Mouse (Mus musculus): ENCODE measurements around the gene Cxadr. TPM values are rescaled to one million over a fixed set of nuclear protein-coding genes. Genes with fewer than 3 reads are reported as not detected.
A peak's percentile ranks its signal among the peaks of the same experiment; 100 is the strongest.
"Not testable (repeated sequence)": the region's sequence is repeated elsewhere in the genome, so short reads cannot be mapped to it uniquely, and the experiment has no call there.

The Cxadr gene
- total RNA-seq, 2 experiments from 2014 or later, result 33.8 to 34.1 TPM

- DNase-seq (ENCODE audit: low spot score in 2 of 2), result no peak
- intact Hi-C loops (cut with DNase I), result loop anchor here (1.0 to 5.0 kb wide), 2 partner anchors 149 to 1219 kb away; no protein-coding TSS in a partner anchor
These were observed 45.5 kb downstream of the Cxadr start for GRCm38 (mm10) chr16:78346662-78347327.

DNA sequence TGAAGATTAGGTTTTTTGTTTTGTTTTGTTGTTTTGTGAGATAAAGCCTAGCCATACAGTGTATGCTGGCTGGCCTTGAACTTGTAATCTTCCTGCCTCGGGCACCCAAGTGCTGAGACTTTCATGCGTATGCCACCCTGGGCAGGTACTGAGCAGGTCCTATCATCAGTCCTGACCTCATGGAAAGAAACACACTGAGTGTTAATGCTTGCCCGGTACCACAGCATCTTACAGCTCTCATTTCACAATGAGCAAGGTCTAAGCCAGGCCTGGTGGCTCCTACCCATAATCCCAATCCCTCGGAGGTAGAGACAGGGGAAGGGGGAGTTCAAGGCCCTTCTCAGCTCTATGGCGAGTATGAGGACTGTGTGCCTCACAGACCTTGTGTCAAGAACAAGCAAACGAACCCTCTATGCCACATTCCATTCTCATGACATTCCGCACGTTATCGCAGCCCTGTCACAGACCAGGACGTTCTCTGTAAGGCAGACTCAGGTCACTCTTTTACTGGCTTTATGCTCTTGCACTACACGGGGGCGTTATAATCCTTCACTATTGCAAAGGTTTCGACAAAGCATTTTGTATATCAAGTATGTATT is 46.1 kb downstream of the Cxadr start:
- no peak for DNase-seq (ENCODE audit: low spot score in 2 of 2)
- intact Hi-C loops (cut with DNase I), result loop anchor here (5.0 kb wide), 1 partner anchor 1220 kb away; no protein-coding TSS in a partner anchor

GRCm38 (mm10) chr16:78357757-78358156 is 56.5 kb downstream of the Cxadr start:
- intact Hi-C loops (cut with DNase I), result no loop called here
- no peak for DNase-seq (ENCODE audit: low spot score in 2 of 2)

DNA sequence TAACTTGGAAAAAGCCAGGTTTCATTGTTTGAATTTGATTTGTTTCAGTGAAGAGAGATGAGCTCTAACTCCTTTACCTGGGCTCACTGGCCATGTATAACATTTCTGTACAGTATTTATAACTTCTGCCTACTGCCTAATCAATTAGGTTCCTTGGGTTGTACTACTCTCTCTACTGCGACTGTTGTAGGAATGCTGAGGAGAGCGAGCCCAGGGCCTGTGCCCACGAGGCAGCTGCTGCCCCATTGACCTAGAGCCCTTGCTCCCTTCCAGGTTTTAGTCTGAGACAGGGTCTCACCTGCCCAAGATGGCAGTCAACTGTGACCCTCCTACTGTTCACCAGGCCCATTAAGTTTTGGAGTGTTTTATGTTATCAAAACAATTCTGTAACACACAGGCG is 60.2 kb downstream of the Cxadr start:
- no peak for DNase-seq (ENCODE audit: low spot score in 2 of 2)

DNA sequence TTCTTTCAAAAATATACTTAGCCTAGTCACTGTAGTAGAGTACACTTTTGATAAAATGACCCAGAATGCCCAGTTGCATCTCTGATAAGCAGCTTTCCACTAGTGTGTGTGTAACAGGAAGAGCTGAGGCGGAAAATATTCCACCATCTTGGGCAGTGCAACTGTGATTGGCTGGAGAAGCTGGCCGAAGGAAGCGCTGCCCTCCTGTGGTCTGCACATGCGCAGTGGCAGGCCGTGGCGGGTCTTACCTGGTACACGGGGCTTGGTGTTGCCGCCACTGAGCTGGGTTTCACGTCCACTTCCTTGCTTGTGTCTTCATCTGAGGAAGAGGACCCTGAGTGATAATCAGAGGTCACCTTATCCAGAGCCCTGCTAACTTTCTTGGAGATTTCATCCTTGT is 63.3 kb downstream of the Cxadr start:
- intact Hi-C loops (cut with DNase I), result loop anchor here (5.0 kb wide), 1 partner anchor 167 kb away; no protein-coding TSS in a partner anchor
- not testable (repeated sequence) for DNase-seq (ENCODE audit: low spot score in 2 of 2)

More for the DNA sequence above, 60.2 kb downstream of the Cxadr start:
- intact Hi-C loops (cut with DNase I), result loop anchor here (5.0 kb wide), 1 partner anchor 164 kb away; no protein-coding TSS in a partner anchor

GRCm38 (mm10) chr16:78371491-78372046 is 70.3 kb downstream of the Cxadr start:
- peak in 1 of 2 experiments; percentile 9 for DNase-seq (ENCODE audit: low spot score in 2 of 2)
- intact Hi-C loops (cut with DNase I), result no loop called here

- DNase-seq (ENCODE audit: low spot score in 2 of 2), result no peak
- intact Hi-C loops (cut with DNase I), result no loop called here
These were observed 71.5 kb downstream of the Cxadr start for GRCm38 (mm10) chr16:78372786-78373185.

GRCm38 (mm10) chr16:78373743-78374142 is 72.5 kb downstream of the Cxadr start:
- intact Hi-C loops (cut with DNase I), result no loop called here
- DNase-seq (ENCODE audit: low spot score in 2 of 2), result no peak

GRCm38 (mm10) chr16:78375222-78375621 is 73.9 kb downstream of the Cxadr start:
- intact Hi-C loops (cut with DNase I), result no loop called here
- peak; percentile 7 to 9 for DNase-seq (ENCODE audit: low spot score in 2 of 2)

GRCm38 (mm10) chr16:78375821-78376691 is 74.8 kb downstream of the Cxadr start:
- DNase-seq (ENCODE audit: low spot score in 2 of 2), result peak; percentile 29 to 31
- intact Hi-C loops (cut with DNase I), result loop anchor here (2.0 kb wide), 1 partner anchor 51 kb away; no protein-coding TSS in a partner anchor

GRCm38 (mm10) chr16:78376745-78377570 is 75.7 kb downstream of the Cxadr start, which contains the start of gene Btg3:
Gene Btg3, minus strand, starts transcription at chr16:78377192.
- peak; percentile 68 to 80 for DNase-seq (ENCODE audit: low spot score in 2 of 2)
- intact Hi-C loops (cut with DNase I), result loop anchor here (2.0 kb wide), 1 partner anchor 50 kb away; no protein-coding TSS in a partner anchor

DNA sequence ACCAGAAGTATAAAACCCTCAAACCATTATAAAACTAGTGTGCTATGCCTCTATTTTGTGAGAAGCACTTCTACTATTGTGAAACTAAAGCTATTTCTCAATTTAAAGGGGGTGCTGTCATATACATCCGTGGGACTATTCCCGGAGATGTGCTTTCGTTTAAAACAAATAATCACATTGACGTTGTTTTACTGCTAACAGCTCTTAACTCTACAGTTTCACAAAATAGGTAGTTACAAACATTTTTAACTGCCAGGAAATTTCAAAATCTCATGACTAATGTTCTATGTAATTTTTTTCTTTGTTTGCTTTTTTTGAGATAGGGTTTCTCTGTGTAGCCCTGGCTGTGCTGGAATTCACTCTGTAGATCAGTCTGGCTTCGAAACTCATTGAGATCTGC is 77.2 kb downstream of the Cxadr start:
- intact Hi-C loops (cut with DNase I), result no loop called here
- no peak for DNase-seq (ENCODE audit: low spot score in 2 of 2)

DNA sequence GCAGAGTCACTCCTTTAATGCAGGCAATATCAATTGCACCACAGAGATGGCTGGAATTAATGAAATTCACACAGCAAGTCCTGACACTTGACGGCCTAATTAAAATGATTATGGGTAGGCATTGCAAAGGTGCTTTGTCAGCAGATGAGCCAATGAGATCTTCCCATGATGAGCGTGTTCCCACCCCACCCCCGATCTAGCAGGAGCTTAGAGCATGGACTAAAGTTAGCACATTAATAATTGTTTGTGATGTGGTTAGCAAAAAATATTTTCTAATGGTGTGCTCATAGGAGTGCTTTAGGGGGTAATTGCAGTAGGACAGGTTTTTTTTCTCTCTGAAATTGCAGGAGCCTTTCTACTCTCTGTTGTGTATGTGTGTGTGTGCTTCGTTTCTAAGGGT is 87.8 kb downstream of the Cxadr start:
- DNase-seq (ENCODE audit: low spot score in 2 of 2), result no peak
- intact Hi-C loops (cut with DNase I), result no loop called here

DNA sequence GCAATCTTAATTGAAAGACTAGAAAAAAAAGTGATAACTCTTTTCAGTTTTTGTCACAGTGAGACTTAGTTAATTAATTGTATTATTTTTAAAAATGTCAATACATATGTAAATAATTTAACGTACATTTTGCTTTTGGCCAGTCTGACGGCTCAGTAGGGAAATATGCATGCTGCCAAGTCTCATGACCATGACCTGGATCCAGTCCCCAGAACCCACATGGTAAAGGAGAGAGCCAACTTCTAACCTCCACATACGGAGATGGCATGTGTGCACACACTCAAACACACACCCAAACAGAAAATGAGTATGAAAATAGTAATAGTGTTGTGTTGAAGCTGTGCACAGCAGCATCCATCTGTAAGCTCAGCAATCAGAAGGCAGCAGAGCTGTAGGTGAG is 88.7 kb downstream of the Cxadr start:
- DNase-seq (ENCODE audit: low spot score in 2 of 2), result no peak
- intact Hi-C loops (cut with DNase I), result no loop called here

DNA sequence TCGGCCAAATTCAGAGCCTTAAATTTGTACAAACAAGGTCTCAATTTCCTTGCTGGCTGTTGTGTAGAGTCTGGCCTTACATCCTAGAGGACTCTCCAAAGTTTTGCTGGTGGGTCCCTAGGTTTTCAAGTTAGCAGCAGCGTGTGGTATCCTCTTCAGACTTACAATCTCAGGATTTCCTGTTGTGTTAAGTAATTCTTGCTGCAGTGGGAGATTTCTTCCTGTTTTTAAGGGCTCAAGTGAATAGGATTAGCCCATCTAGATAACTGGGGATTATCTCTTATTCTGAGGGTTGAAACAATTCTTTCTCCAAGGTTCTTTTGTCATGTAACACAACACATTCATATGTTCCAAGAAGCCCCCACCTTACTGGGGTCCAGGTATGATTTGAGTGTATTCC is 90.1 kb downstream of the Cxadr start:
- intact Hi-C loops (cut with DNase I), result no loop called here
- DNase-seq (ENCODE audit: low spot score in 2 of 2), result no peak

DNA sequence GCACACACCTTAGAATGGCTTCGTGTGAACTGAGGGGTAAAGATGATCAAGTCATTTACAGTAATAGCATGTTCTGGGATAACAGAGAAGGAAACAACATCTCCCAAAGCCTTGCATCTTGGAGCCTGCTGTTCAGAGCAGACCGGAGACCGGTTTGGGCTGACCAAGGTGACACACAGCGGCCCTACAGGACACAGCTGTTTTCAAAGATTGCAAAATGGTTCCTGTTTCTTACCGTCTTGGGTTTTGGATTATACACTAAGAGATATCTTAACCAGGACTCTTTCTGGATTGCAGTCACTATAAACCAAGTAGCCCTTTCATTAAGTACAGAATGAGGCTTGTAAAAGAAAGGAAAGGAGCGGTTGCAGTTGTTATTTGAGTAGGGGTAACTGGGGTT is 97.4 kb downstream of the Cxadr start:
- intact Hi-C loops (cut with DNase I), result no loop called here
- DNase-seq (ENCODE audit: low spot score in 2 of 2), result no peak

DNA sequence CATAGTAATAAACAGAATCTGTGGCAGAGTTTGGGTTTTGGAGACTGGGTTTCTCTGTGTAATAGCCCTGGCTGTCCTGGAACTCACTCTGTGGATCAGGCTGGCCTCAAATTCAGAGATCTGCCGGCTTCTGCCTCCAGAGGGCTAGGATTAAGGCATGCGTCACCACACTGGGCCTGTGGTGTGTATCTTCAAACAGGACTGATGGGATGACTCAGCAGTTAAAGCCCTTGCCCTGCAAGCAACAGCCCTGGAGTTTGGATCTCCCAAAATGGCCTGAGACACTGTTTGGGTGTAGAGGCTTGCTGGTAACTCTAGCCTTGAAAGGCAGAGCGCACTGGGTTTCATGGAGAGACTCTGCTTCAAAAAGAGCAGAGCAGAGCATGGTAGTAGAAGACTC is 98.1 kb downstream of the Cxadr start:
- intact Hi-C loops (cut with DNase I), result no loop called here
- no peak for DNase-seq (ENCODE audit: low spot score in 2 of 2)

GRCm38 (mm10) chr16:78402316-78402715 is 101.0 kb downstream of the Cxadr start:
- no peak for DNase-seq (ENCODE audit: low spot score in 2 of 2)
- intact Hi-C loops (cut with DNase I), result no loop called here

DNA sequence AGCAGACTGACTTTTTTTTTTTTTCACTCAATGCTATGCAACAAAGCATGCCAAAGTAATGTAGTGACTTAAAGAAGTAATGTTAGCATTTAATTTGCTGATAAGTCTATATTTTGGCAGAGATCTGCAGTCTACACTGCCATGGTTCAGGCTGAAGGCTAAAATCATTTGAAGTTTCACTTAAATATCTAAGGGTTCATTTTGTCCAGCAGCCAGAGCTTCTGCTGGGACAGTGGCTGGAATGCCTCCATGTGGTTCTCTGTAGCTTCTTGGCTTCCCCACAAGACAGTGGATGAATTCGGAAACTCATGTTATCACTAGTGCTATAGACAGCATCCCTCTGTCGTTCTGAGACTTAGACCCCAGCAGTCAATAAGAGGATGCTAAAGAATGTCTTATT is 105.4 kb downstream of the Cxadr start:
- DNase-seq (ENCODE audit: low spot score in 2 of 2), result no peak
- intact Hi-C loops (cut with DNase I), result no loop called here
